Mouse (Mus musculus): ENCODE results near the gene Rnaseh2a. TPM values are rescaled to one million over a fixed set of nuclear protein-coding genes. Genes with fewer than 3 reads are reported as not detected.
A peak's percentile ranks its signal among the peaks of the same experiment; 100 is the strongest.

Rnaseh2a gene
- total and polyA plus RNA-seq, 3 experiments = 71.6 to 115 (median 83.1) TPM

DNA sequence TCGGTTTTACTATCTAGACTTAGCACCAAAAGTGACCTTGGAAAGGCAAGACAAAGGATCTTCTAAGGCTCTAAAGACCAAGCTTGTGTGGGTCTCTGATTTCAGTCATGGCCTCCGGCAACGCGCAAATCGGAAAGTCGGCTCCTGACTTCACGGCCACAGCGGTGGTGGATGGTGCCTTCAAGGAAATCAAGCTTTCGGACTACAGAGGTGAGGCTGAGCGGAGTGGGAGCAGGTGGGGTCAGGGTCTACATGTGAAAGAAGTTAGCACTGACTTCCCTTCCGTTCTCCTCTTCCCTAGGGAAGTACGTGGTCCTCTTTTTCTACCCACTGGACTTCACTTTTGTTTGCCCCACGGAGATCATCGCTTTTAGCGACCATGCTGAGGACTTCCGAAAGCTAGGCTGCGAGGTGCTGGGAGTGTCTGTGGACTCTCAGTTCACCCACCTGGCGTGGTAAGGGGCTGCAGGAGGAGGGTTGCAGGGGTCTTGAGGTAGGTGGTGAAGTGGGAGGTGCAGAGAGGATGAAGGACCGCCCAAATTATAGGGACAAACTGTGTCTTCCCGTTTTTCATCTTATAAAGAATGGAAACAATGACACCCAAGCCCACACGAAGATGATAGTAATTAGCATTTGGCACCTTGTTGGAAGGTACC is 696 bp upstream of the Rnaseh2a start:
- H3K9me3 ChIP-seq (replicated peaks; ENCODE audit: low read length) = no peaks in the 10 kb centered on the region
- peak overlapping the region; percentile 88 for H3K4me2 ChIP-seq (ENCODE audit: insufficient read depth, low read depth, poor library complexity, severe bottlenecking)
- H3K27ac ChIP-seq (ENCODE audit: insufficient read depth, low read depth) = peak overlapping the region; percentile 27
- peak overlapping the region; percentile 84 for H3K9ac ChIP-seq (ENCODE audit: insufficient read depth, low read depth)
- TF ChIP-seq MAZ (IDR thresholded peaks at IDR 0.05; ENCODE audit: low read depth, low read length) (no peak), ELF1 (IDR thresholded peaks at IDR 0.05; ENCODE audit: low read depth, low read length) (no peak), MEF2A (IDR thresholded peaks at IDR 0.05; ENCODE audit: borderline replicate concordance, low read depth, low read length) (no peak), CTCF (conservative IDR thresholded peaks at IDR 0.05 in 1 of 2, IDR thresholded peaks at IDR 0.05 in 1 of 2; ENCODE audit: low read depth in 2 of 2, low read length in 2 of 2) (no peak), POLR2AphosphoS2 (IDR thresholded peaks at IDR 0.05; ENCODE audit: low read depth, low read length) (no peak), TBP (conservative IDR thresholded peaks at IDR 0.05; ENCODE audit: low read depth, low read length) (no peak), MYC (IDR thresholded peaks at IDR 0.05; ENCODE audit: low read depth, low read length) (no peak), RAD21 (IDR thresholded peaks at IDR 0.05; ENCODE audit: low read depth, low read length) (no peak), CHD1 (IDR thresholded peaks at IDR 0.05; ENCODE audit: low read depth, low read length) (no peak), E2F4 (IDR thresholded peaks at IDR 0.05; ENCODE audit: insufficient replicate concordance, low read depth, low read length) (no peak), HCFC1 (IDR thresholded peaks at IDR 0.05; ENCODE audit: low read depth, low read length) (no peak), POLR2A (IDR thresholded peaks at IDR 0.05; ENCODE audit: low read depth, low read length) (no peak), SIN3A (IDR thresholded peaks at IDR 0.05; ENCODE audit: low read length) (no peak; the same call in 1 of the 2 replicates)
- in situ Hi-C loops (cut with MboI; ENCODE audit: low pct_ligation_motif_present, low pct_unique_long_range_greater_than_20kb, low sequenced_read_pairs) (loop anchor here (5.0 kb wide), 1 partner anchor 37 kb away; no protein-coding TSS in a partner anchor), dilution Hi-C loops (cut with MboI; ENCODE audit: extremely low pct_ligation_motif_present, extremely low pct_unique_long_range_greater_than_20kb, low sequenced_read_pairs) (no loop called here)
- peaks cover 6% of the 10 kb centered on the region; the same call in 1 of the 2 replicates for H3K79me2 ChIP-seq (replicated peaks; ENCODE audit: control insufficient read depth, extremely low read depth, insufficient read depth, poor library complexity, severe bottlenecking)
- H3K4me1 ChIP-seq (ENCODE audit: control insufficient read depth in 1 of 2, insufficient read depth in 2 of 2) = peaks cover 14 to 38% of the 10 kb centered on the region in 2 experiments
- peak overlapping the region; percentile 77 to 90 (median 79) for H3K4me3 ChIP-seq (replicated peaks in 1 of 3; ENCODE audit: low read depth in 2 of 3, low read length in 2 of 3, poor library complexity in 1 of 3)
- no peak for DNase-seq (ENCODE audit: extremely low read depth)
- H3K36me3 ChIP-seq (replicated peaks in 1 of 2; ENCODE audit: control insufficient read depth in 1 of 2, insufficient read depth in 1 of 2, low read length in 1 of 2) = peaks cover 19 to 32% of the 10 kb centered on the region in 2 experiments
- H3K27me3 ChIP-seq (replicated peaks) = no peaks in the 10 kb centered on the region

DNA sequence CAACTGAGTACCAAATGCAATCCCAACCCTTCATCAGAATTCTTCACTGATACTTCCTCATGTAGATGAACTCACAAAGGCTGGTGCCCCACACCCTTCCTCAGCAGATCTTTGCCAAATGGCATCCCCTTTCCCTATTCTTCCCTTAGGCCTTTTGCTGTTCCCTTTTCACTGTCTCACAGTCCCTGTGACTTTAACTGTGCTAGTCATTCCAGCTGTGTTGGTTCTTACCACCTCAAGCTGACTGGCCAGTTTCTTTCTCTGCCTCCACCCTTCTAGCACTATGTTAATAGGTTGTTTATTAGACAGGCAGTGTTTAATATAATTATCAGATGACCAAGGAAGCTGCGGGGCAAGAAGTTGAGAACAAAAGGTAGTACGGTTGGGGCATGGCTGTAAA is 917 bp downstream of the Rnaseh2a start:
- Histone ChIP-seq H3K4me2 (ENCODE audit: insufficient read depth, low read depth, poor library complexity, severe bottlenecking) (peak overlapping the region; percentile 48), H3K36me3 (replicated peaks in 1 of 2; ENCODE audit: control insufficient read depth in 1 of 2, insufficient read depth in 1 of 2, low read length in 1 of 2) (peaks cover 15 to 38% of the 10 kb centered on the region in 2 experiments), H3K4me3 (replicated peaks in 1 of 3; ENCODE audit: low read depth in 2 of 3, low read length in 2 of 3, poor library complexity in 1 of 3) (peak overlapping the region; percentile 77 to 90 (median 79)), H3K9me3 (replicated peaks; ENCODE audit: low read length) (no peaks in the 10 kb centered on the region), H3K27me3 (replicated peaks) (no peaks in the 10 kb centered on the region), H3K79me2 (replicated peaks; ENCODE audit: control insufficient read depth, extremely low read depth, insufficient read depth, poor library complexity, severe bottlenecking) (peaks cover 9% of the 10 kb centered on the region), H3K27ac (ENCODE audit: insufficient read depth, low read depth) (no peak overlapping the region), H3K9ac (ENCODE audit: insufficient read depth, low read depth) (peak overlapping the region; percentile 84), H3K4me1 (ENCODE audit: control insufficient read depth in 1 of 2, insufficient read depth in 2 of 2) (peaks cover 18 to 50% of the 10 kb centered on the region in 2 experiments)
- in situ Hi-C loops (cut with MboI; ENCODE audit: low pct_ligation_motif_present, low pct_unique_long_range_greater_than_20kb, low sequenced_read_pairs) = no loop called here
- dilution Hi-C loops (cut with MboI; ENCODE audit: extremely low pct_ligation_motif_present, extremely low pct_unique_long_range_greater_than_20kb, low sequenced_read_pairs) = no loop called here
- no peak for TF ChIP-seq JUND (conservative IDR thresholded peaks at IDR 0.05; ENCODE audit: low read depth, low read length)
- no peak for TF ChIP-seq POLR2AphosphoS2 (IDR thresholded peaks at IDR 0.05; ENCODE audit: low read depth, low read length)
- TF ChIP-seq CHD1 (IDR thresholded peaks at IDR 0.05; ENCODE audit: low read depth, low read length) = no peak
- no peak for TF ChIP-seq PAX5 (IDR thresholded peaks at IDR 0.05; ENCODE audit: low read length)
- TF ChIP-seq GABPA (IDR thresholded peaks at IDR 0.05; ENCODE audit: insufficient replicate concordance, low read depth, low read length) = no peak
- TF ChIP-seq ZNF384 (IDR thresholded peaks at IDR 0.05; ENCODE audit: low read depth, low read length) = no peak
- TF ChIP-seq MAX (IDR thresholded peaks at IDR 0.05; ENCODE audit: low read length) = no peak
- no peak for DNase-seq (ENCODE audit: extremely low read depth)

Data from CH12.LX (cell line).